Mouse (Mus musculus) lung, adult 2 months (tissue): Measurements from ENCODE around the gene Atp12a.

Source experiments
- CTCF ChIP-seq: fragments of 200-500 bp; IDR thresholded peaks from 2 replicates; pipeline ENCODE4 v1.5.1; 2011; ENCODE audit warnings: mild to moderate bottlenecking, low read length, control low read depth; ENCODE audit not compliant: insufficient read depth
- POLR2A ChIP-seq: fragments of 200-500 bp; IDR thresholded peaks from 2 replicates; pipeline ENCODE4 v1.6.1; 2011; ENCODE audit warnings: low read depth, mild to moderate bottlenecking, control low read depth, low read length, borderline replicate concordance; ENCODE audit errors: extremely low read depth

- no peak for TF ChIP-seq CTCF
- no peak for TF ChIP-seq POLR2A
Observed at GRCm38 (mm10) chr14:56358422-56358821, 6.4 kb upstream of the Atp12a start.
